Mouse (Mus musculus): ENCODE measurements at regions not wholly inside any gene's neighbourhood (a gene's known extent, or its start where the extent isn't known, plus 50 kb on each side); places are given as distances from the start of the nearest gene placed in this dataset.
A peak's percentile ranks its signal among the peaks of the same experiment; 100 is the strongest.
"Not testable (repeated sequence)": the region's sequence is repeated elsewhere in the genome, so short reads cannot be mapped to it uniquely, and the experiment has no call there.

GRCm38 (mm10) chr16:82661015-82661414 lies 167.2 kb upstream of the Gm21833 start:
- H3K4me3 ChIP-seq (ENCODE audit: low read depth, low read length), result no peak overlapping the region
- no peaks in the 10 kb centered on the region for H3K36me3 ChIP-seq (ENCODE audit: control insufficient read depth, insufficient read depth, low read length)
- ATAC-seq (ENCODE audit: low read depth), result no peak
- H3K4me2 ChIP-seq (ENCODE audit: low read depth, low read length), result no peak overlapping the region
- no peaks in the 10 kb centered on the region for H3K4me1 ChIP-seq (ENCODE audit: control insufficient read depth, insufficient read depth, low read length)
- H3K27me3 ChIP-seq (replicated peaks; ENCODE audit: control insufficient read depth, insufficient read depth, low read length), result no peaks in the 10 kb centered on the region
- no peak overlapping the region for H3K27ac ChIP-seq (replicated peaks; ENCODE audit: low read depth, low read length)
- WGBS, result 87% methylated on average over 7 of the region's 7 CpGs
- no peak overlapping the region for H3K9ac ChIP-seq (ENCODE audit: low read depth, low read length)
- H3K9me3 ChIP-seq (ENCODE audit: control insufficient read depth, low read length), result no peaks in the 10 kb centered on the region
- DNase-seq (ENCODE audit: low spot score), result no peak

DNA sequence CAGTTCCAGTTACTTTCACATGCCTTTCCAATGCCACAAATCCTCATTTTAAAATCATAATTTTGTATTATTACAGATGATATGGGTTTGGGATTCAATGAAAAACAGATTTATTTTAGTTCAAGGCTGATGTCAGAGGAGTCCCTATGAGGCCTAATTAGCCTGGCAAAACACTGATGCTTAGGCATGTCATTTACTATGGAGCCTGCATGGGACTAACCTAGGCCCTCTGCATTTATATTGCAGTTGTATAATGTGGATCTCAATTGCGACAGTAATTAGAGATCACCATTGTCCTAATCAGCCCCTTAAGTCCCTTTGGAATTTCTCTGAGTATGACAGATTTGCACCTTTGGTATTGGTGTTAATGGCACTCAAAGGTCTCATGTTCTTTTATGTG lies 153.3 kb upstream of the Gm21833 start:
- Histone ChIP-seq H3K27ac (replicated peaks; ENCODE audit: low read depth, low read length) (no peak overlapping the region), H3K4me3 (ENCODE audit: low read depth, low read length) (no peak overlapping the region), H3K9me3 (ENCODE audit: control insufficient read depth, low read length) (peaks cover 19% of the 10 kb centered on the region), H3K4me1 (ENCODE audit: control insufficient read depth, insufficient read depth, low read length) (no peaks in the 10 kb centered on the region), H3K36me3 (ENCODE audit: control insufficient read depth, insufficient read depth, low read length) (no peaks in the 10 kb centered on the region), H3K9ac (ENCODE audit: low read depth, low read length) (no peak overlapping the region), H3K4me2 (ENCODE audit: low read depth, low read length) (no peak overlapping the region), H3K27me3 (replicated peaks; ENCODE audit: control insufficient read depth, insufficient read depth, low read length) (no peaks in the 10 kb centered on the region)
- DNase-seq (ENCODE audit: low spot score) (no peak), ATAC-seq (ENCODE audit: low read depth) (peak; percentile 53; the same call in 1 of the 2 replicates)
- 83% methylated on average over 1 of the region's 1 CpGs for WGBS

GRCm38 (mm10) chr16:82683113-82683512 lies 145.1 kb upstream of the Gm21833 start:
- H3K4me2 ChIP-seq (ENCODE audit: low read depth, low read length); H3K4me1 ChIP-seq (ENCODE audit: control insufficient read depth, insufficient read depth, low read length); ATAC-seq (ENCODE audit: low read depth); H3K27ac ChIP-seq (replicated peaks; ENCODE audit: low read depth, low read length); DNase-seq (ENCODE audit: low spot score); H3K9ac ChIP-seq (ENCODE audit: low read depth, low read length); H3K9me3 ChIP-seq (ENCODE audit: control insufficient read depth, low read length); H3K4me3 ChIP-seq (ENCODE audit: low read depth, low read length); H3K36me3 ChIP-seq (ENCODE audit: control insufficient read depth, insufficient read depth, low read length); H3K27me3 ChIP-seq (replicated peaks; ENCODE audit: control insufficient read depth, insufficient read depth, low read length): not testable (repeated sequence)

DNA sequence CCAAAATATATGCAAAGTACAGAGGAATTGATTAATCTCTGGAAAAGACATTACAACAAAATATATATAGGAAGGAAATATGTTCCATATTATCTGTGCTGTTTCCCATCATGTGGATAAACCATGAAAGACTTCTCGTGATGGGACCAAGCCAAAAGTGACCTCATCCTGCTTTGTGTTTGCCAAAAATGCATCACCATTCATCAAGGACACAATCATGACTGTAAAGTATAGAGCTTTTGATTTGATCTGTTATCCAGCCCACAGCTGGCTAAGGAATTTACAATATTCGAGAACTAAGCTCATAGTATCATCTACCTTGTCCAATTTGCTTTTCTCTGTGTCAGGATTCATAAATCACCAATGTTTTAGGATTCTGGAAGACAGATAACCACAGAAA lies 127.3 kb upstream of the Gm21833 start:
- ATAC-seq (ENCODE audit: low read depth), result 0 out of 2 replicates have a peak, but pooled peaks have one; percentile 44
- peak; percentile 81 for DNase-seq (ENCODE audit: low spot score)
- no peaks in the 10 kb centered on the region for H3K4me1 ChIP-seq (ENCODE audit: control insufficient read depth, insufficient read depth, low read length)
- H3K27ac ChIP-seq (replicated peaks; ENCODE audit: low read depth, low read length), result no peak overlapping the region
- H3K9me3 ChIP-seq (ENCODE audit: control insufficient read depth, low read length), result no peaks in the 10 kb centered on the region
- H3K4me2 ChIP-seq (ENCODE audit: low read depth, low read length), result no peak overlapping the region
- H3K36me3 ChIP-seq (ENCODE audit: control insufficient read depth, insufficient read depth, low read length), result no peaks in the 10 kb centered on the region
- no peak overlapping the region for H3K9ac ChIP-seq (ENCODE audit: low read depth, low read length)
- WGBS, result 38% methylated on average over 2 of the region's 2 CpGs
- no peaks in the 10 kb centered on the region for H3K27me3 ChIP-seq (replicated peaks; ENCODE audit: control insufficient read depth, insufficient read depth, low read length)
- no peak overlapping the region for H3K4me3 ChIP-seq (ENCODE audit: low read depth, low read length)

DNA sequence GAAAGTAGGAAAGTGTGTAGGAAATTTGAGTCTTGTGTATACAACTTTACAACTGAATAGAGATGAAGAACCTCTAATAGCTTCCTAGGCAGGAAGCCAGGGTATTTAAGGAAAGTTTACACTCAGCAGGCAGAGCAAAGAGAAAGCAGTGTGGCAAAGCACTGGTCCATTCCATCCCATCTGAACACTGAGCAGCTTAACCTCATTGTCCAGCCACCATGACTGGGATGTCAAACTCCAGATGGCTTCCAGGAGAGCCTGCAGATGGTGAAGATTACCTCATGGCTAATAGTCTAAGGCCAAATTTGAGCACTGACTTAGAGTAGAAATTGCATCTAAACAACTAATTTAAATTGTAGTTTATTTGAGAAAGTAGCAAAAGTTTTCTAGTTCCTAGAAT lies 117.0 kb upstream of the Gm21833 start:
- DNase-seq (ENCODE audit: low spot score) (peak; percentile 11), ATAC-seq (ENCODE audit: low read depth) (no peak)
- H3K27ac ChIP-seq (replicated peaks; ENCODE audit: low read depth, low read length), result no peak overlapping the region
- H3K27me3 ChIP-seq (replicated peaks; ENCODE audit: control insufficient read depth, insufficient read depth, low read length), result no peaks in the 10 kb centered on the region
- no peaks in the 10 kb centered on the region for H3K4me1 ChIP-seq (ENCODE audit: control insufficient read depth, insufficient read depth, low read length)
- H3K9ac ChIP-seq (ENCODE audit: low read depth, low read length), result no peak overlapping the region
- no peaks in the 10 kb centered on the region for H3K36me3 ChIP-seq (ENCODE audit: control insufficient read depth, insufficient read depth, low read length)
- no peaks in the 10 kb centered on the region for H3K9me3 ChIP-seq (ENCODE audit: control insufficient read depth, low read length)
- no peak overlapping the region for H3K4me2 ChIP-seq (ENCODE audit: low read depth, low read length)
- no peak overlapping the region for H3K4me3 ChIP-seq (ENCODE audit: low read depth, low read length)

DNA sequence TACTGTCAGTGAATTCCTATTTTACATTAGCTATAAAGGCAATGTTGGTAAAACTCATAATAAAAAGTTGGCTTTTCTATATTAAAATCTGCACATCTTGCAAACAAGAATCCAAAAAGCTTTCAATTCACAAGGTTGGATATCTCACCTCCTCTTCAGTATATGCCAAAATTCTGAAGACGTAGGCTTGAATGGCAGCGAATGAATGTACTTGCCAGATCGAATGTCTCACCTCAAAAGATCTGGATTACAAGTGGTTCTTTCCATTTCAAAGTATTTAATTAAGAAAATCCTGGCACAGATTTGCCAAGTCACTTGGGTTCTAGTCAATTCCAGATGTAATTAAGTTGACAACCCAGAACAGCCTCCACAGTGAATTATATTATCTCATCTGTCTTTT lies 94.1 kb upstream of the Gm21833 start:
- Histone ChIP-seq H3K27me3 (replicated peaks; ENCODE audit: control insufficient read depth, insufficient read depth, low read length) (no peaks in the 10 kb centered on the region), H3K4me2 (ENCODE audit: low read depth, low read length) (no peak overlapping the region), H3K9me3 (ENCODE audit: control insufficient read depth, low read length) (no peaks in the 10 kb centered on the region), H3K9ac (ENCODE audit: low read depth, low read length) (no peak overlapping the region), H3K4me1 (ENCODE audit: control insufficient read depth, insufficient read depth, low read length) (no peaks in the 10 kb centered on the region), H3K36me3 (ENCODE audit: control insufficient read depth, insufficient read depth, low read length) (no peaks in the 10 kb centered on the region), H3K27ac (replicated peaks; ENCODE audit: low read depth, low read length) (no peak overlapping the region), H3K4me3 (ENCODE audit: low read depth, low read length) (no peak overlapping the region)
- DNase-seq (ENCODE audit: low spot score), result no peak
- ATAC-seq (ENCODE audit: low read depth), result no peak
- WGBS, result 67% methylated on average over 3 of the region's 3 CpGs

- H3K4me1 ChIP-seq (ENCODE audit: control insufficient read depth, insufficient read depth, low read length), result no peaks in the 10 kb centered on the region
- ATAC-seq (ENCODE audit: low read depth) (no peak), DNase-seq (ENCODE audit: low spot score) (no peak)
- no peak overlapping the region for H3K4me3 ChIP-seq (ENCODE audit: low read depth, low read length)
- no peaks in the 10 kb centered on the region for H3K27me3 ChIP-seq (replicated peaks; ENCODE audit: control insufficient read depth, insufficient read depth, low read length)
- H3K9ac ChIP-seq (ENCODE audit: low read depth, low read length), result no peak overlapping the region
- H3K4me2 ChIP-seq (ENCODE audit: low read depth, low read length), result no peak overlapping the region
- WGBS, result 84% methylated on average over 4 of the region's 4 CpGs
- H3K9me3 ChIP-seq (ENCODE audit: control insufficient read depth, low read length), result no peaks in the 10 kb centered on the region
- H3K36me3 ChIP-seq (ENCODE audit: control insufficient read depth, insufficient read depth, low read length), result no peaks in the 10 kb centered on the region
- no peak overlapping the region for H3K27ac ChIP-seq (replicated peaks; ENCODE audit: low read depth, low read length)
These were observed 69.7 kb upstream of the Gm21833 start for GRCm38 (mm10) chr16:82758466-82758865.
